Mouse (Mus musculus) neural tube, embryonic 10.5 days (tissue): ENCODE data around the gene Ppp2r5b.
A peak's percentile ranks its signal among the peaks of the same experiment; 100 is the strongest.

Experiments
- DNase-seq: peaks from one replicate; pipeline ENCODE4 v3.0.0-alpha.2; 2017; ENCODE audit warnings: low spot score; ENCODE audit errors: extremely low spot score

Gene Ppp2r5b

DNA sequence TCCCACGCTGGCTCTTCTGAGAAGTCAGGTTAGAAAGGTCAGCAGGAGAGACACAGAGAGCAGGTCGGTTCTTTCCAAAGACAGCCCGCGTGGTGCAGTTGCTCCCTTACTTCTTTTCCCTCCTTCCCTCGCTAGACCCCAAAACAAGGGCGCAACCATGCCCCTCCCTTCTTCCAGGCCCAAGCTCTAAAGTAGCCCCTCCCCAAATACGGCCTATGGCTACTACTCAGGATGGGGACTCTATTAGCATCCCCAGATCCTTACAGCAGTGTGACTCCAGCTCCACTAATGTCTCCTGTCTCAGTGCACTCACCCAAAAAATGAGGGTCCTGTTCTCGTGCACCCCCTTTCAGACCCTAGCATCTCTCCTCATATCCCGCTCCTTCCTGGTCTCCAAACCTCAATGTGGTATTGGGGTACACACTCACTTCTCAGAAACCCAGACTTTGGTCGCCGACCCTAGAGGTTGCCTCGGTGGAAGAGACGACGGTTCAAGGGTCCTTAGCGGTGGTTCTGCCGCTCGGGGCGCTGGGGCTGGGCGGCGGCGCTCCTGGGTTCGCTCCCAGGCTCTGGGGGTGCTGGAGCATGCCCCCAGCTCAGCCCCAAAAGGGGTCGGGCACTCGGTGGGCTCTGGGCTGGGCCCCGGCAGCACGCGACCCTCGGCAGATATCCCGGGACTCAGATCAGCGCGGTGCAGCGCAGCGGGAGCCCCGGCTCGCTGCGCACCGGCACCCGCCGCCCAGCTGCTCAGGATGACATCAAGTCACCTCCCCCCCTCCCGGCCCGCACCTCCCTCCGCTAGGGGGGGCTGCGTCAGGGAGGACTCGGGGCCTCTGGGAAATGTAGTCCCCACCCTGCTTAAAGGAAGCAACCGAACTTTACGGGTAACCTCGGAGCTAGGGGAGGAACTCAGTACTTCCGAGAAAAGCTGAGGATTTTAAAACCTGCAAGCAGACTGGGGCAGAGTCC lies at the start of gene Ppp2r5b:
Gene Ppp2r5b (minus strand): TSS at position 789 of the 969 bp plus-strand sequence.
- peak; percentile 92 for DNase-seq

- DNase-seq: no peak
These were observed 49.6 kb upstream of the Ppp2r5b start for GRCm38 (mm10) chr19:6285226-6285625.

- DNase-seq: no peak
These were observed 48.8 kb upstream of the Ppp2r5b start for GRCm38 (mm10) chr19:6284502-6284901.

DNA sequence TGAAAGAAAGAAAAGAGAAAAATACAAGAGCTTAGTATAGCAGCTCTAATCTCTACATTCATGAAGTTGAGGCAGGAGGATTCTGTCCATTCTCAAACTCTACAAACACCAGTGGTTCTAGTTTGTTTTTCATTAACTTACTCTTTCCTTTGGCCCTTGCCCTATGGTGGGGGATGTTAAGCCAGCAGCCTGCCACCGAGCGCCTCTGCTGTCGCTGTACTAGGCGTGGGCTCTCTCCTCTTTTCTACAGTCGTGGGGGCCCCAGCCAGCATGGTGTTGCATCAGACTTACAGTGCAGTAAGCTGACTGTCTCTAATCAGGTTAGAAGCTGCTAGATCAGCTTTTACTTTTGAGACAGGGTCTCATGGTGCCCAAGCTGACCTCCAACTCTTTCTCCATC lies 47.3 kb upstream of the Ppp2r5b start:
- no peak for DNase-seq

DNA sequence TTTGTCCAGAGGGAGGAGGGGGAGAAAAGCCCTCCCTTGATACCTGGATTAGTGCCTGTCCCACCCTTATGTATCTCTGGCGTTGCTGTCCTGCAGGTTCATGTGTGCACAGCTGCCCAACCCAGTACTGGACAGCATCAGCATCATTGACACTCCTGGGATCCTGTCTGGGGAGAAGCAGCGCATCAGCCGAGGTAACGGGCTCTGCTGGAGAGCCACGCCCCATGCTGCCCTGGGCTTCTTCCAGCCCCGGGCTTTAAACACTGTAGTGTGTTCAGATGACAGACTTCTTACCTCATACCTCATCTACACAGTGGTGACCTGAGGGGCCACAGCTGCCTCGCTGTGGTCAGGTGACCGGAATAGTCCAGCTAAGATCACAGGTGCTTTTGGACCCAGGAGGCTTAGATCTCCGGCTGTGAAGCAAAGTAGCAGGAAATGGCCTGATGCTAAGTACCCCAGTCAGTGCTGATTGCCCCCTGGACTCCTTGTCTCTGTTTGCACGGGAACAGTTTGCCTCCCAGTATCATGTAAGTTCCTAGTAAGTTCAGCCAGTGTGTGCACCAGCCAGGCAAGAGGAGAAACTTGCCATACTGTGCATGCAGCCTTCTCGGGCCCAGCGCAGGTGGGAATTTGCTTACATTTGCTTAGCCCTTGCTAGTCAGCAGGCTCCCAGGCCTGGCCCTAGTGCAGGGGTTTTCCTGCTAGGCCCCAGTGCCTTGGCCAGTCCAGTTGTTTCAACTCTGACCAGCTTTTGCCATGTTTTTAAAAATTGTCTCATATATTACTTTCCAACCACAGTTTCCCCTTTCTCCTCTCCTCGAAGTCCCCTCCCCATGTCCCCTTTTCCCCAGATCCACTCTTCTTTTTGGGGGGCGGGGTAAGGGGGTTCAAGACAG lies 45.7 kb upstream of the Ppp2r5b start:
- DNase-seq: no peak

- DNase-seq: no peak
These were observed 44.9 kb upstream of the Ppp2r5b start for GRCm38 (mm10) chr19:6280554-6280953.

DNA sequence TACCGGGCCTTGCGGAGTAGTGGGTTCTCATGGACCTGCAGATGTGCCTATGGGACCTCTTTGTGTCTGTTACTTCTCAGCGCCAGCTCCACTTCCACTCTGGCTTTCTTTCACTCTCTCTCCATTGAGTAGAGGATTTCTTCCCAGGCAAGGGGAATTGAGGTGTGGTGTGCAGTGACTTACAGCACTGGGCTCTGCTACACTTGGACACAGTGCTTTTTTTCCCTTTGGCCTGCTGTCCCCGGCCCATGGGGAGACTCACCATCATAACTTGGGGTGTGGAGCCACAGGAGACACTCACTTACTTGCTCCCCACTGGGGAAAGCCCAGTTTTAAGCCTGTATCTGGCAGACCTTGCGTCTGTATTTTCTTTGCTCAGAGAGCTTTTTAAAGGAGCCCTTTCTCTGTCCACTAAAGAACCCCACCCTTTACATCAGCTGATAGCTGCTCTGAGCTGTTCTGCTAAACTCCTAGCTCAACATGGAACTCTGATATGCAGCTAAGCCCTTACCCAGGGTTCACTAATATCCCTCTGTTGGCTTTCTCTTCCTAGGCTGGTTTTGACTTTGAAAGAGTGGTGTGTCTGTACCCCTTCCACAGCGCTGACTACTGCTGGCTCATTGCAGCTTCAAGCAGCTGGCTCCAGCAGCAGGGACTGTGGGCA lies 43.9 kb upstream of the Ppp2r5b start:
- no peak for DNase-seq

- no peak for DNase-seq
These were observed 42.9 kb upstream of the Ppp2r5b start for GRCm38 (mm10) chr19:6278439-6279073.

DNA sequence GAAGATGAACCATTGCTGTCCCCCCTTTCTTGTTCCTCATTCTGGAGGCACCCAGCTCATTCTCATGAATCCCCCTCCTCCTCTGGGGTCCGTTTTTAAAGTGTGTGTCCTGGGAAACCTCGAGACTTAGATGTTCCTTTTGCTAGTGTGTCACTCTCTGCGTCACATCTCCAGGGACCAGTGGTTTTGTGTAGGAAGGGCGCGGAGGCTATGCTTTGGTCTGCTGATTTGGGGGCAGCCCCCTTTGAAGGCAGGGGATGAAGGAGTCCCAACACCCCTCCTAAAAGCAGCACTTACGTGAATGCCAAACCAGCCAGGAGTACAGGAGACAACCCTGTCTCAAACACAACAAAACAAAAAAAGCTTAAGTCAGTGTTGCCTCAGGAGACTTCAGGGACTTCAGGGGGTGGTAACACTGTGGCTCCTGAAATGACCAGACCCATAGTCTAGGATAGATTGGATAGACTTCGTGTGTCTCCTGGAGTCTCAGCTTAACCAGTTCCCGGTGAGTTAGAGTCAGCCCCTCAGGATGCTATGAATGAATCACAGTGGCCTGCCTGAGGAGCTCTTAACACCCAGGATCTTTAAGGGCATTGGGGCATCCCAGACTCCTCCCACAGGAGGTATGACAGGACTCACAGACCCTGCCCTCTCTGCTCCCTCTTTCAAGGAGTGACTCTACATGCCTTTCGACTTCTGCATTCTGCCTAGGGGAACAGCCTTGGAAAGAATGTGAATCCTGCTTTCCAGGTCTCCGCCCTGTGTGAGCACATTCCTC lies 42.2 kb upstream of the Ppp2r5b start:
- peak; percentile 40 for DNase-seq

DNA sequence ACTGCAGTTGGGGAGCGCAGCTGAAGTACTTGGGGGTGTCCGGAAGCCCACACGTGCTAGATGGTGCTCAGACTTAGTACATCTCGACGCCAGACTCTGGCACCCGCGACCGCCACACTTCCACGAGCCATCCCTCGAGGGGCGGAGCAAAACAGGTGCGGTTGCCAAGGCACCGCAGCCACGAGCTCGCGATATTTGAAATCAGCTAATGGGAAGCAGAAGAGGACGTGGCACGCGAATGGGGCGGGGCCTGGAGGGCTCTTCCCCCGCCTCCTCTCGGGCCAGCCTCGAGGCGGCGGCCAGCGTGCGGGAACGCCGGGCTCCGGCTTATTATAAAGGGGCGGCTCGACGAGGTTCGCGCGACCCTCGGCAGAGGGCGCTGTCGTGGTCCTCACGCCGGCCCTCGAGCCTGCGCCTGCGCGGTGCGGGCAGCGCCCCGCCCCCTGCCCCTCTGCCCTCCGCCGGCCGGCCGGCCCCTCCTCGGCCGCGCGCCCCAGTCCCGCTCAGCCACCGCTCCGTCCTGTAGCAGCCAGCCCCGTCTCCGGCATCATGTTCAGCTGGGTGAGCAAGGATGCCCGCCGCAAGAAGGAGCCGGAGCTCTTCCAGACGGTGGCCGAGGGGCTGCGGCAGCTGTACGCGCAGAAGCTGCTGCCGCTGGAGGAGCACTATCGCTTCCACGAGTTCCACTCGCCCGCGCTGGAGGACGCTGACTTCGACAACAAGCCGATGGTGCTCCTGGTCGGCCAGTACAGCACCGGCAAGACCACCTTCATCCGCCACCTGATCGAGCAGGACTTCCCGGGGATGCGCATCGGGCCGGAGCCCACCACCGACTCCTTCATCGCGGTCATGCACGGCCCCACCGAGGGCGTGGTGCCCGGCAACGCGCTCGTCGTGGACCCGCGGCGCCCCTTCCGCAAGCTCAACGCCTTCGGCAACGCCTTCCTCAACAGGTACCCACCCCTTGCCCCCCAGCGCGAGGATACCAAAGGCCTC lies 41.1 kb upstream of the Ppp2r5b start, which contains the start of gene Ehd1:
Gene Ehd1 (plus strand): TSS at position 300 of the 996 bp plus-strand sequence.
- DNase-seq: peak; percentile 97

GRCm38 (mm10) chr19:6275740-6276389 lies 40.2 kb upstream of the Ppp2r5b start:
- no peak for DNase-seq

DNA sequence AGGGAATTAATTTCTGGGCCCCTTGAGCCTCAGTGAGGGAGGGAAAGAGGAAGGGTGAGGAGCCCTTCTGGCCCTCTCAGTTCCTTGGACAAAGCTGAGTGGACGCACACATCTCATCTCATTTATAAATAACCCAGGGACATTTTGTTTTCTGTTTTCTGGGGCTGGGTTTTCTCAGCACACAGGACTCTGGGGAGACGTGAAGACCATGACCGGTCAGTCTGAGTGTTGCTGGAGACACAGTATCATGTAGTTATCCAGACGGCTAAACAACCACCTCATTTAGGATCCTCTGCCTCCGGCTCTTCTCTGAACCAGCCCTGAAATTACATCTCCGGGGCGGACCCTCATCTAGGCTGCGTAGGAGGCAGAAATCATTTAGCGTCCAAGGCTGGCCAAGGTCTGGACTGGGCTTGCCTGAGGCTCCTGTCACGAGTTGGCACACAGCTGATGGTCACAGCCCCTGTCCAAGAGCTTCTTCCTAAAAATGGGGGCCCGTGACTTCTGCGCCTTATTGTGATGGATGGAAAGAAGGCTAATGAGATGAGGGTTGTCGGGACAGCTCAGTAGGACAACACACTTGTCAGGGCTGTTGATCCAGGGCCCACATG lies 38.4 kb upstream of the Ppp2r5b start:
- no peak for DNase-seq

DNA sequence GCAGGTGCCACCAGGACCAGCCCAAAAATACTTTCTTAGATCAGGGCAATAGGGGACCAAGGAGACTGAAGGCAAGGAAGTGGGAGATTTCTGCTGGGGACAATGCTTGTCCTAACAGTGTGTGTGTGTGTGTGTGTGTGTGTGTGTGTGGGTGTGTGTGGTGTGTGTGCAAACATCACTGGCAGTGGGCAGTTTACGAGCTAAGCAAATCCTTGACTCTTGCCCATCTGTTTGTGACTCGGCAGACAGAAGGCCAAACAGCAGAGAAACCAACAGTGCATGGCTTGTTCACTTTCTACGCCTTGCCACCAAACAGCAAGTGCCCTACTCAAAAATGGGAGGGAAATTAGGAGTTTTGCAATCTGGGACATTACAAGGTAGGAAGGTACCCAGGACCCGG lies 37.9 kb upstream of the Ppp2r5b start:
- DNase-seq: no peak

- DNase-seq: no peak
These were observed 37.1 kb upstream of the Ppp2r5b start for GRCm38 (mm10) chr19:6272738-6273137.

- no peak for DNase-seq
These were observed 36.4 kb upstream of the Ppp2r5b start for GRCm38 (mm10) chr19:6272053-6272452.

DNA sequence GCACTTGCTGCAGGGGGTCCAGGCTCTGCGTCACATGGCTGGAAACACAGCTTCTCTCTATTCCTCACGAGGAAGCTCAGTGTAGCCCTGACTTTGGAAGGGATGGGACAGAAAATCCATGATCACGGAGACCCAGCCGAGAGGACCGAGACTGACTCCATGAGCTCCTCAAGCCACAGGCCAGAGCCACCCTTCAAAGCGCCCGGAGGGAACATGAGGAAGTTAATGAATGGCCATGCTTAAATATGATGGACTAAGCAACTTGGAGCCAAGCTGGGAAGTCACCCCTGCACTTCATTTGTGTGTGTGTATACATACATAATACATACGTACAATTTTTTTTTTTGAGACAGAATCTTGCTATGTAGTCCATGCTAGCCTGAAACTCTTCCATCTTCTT lies 35.5 kb upstream of the Ppp2r5b start:
- DNase-seq: no peak

DNA sequence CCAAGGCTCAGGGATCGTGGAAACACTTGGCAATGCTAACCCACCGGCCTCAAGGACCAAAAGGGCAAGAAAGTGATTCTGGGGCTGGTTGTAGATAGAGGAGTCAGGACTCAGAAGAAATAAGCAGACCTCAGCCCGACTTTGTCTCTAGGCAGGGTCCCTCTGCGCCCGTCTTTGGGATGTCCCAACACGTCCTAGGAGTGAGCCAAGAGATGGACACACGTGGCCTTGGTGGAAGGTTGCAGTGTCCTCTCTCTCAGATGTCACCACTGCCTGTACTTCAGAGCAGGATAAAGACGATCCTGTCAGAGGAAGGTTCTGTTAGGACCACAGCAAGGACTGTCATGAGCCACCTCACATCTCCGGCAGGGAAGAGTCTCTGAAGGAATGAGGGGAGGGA lies 35.0 kb upstream of the Ppp2r5b start:
- no peak for DNase-seq
